Mouse (Mus musculus) cortical plate, adult 2 months (tissue): ENCODE measurements around the gene Usp5.

Experiments
- CTCF ChIP-seq: fragments of 200-500 bp; IDR thresholded peaks from 2 replicates; pipeline ENCODE4 v1.5.1; 2011; ENCODE audit warnings: mild to moderate bottlenecking, control low read depth, low read length; ENCODE audit not compliant: insufficient read depth; ENCODE audit errors: extremely low read depth
- POLR2A ChIP-seq: fragments of 200-500 bp; IDR thresholded peaks from 2 replicates; pipeline ENCODE4 v1.6.1; 2011; ENCODE audit warnings: mild to moderate bottlenecking, low read length, control low read depth; ENCODE audit not compliant: insufficient read depth; ENCODE audit errors: extremely low read depth

- TF ChIP-seq POLR2A (peak; percentile 100), CTCF (no peak)
These were observed 15.4 kb downstream of the Usp5 start, which contains the start of gene Tpi1 for GRCm38 (mm10) chr6:124813933-124814332.
